ENCODE assay signal across 1 mouse cellular context in genomic region chr13:73763439-73764255, GRCm38 (mm10).
A peak's percentile ranks its signal among the peaks of the same experiment; 100 is the strongest.
TF ChIP-seq lines count a peak whose summit lies in the region.

No protein-coding gene starts in this region.

TF ChIP-seq in MEL, 35 proteins besides CTCF, POLR2A, EP300 and RAD21 (continued from another document):
- TF ChIP-seq TAL1 (IDR thresholded peaks at IDR 0.05; ENCODE audit: low read length), result no peak
- TF ChIP-seq NELFE (IDR thresholded peaks at IDR 0.05; ENCODE audit: low read depth, low read length), result peak; percentile 72
- peak; percentile 68; the same call in 1 of the 2 replicates for TF ChIP-seq ZMIZ1 (IDR thresholded peaks at IDR 0.05; ENCODE audit: low read depth, low read length)
- peak; percentile 47; the same call in 1 of the 2 replicates for TF ChIP-seq BHLHE40 (IDR thresholded peaks at IDR 0.05; ENCODE audit: borderline replicate concordance, low read depth, low read length)
- TF ChIP-seq NRF1 (IDR thresholded peaks at IDR 0.05; ENCODE audit: insufficient read depth, low read depth, low read length, poor library complexity, severe bottlenecking), result 0 out of 2 replicates have a peak, but pooled peaks have one; percentile 29
